Mouse (Mus musculus) neural tube, embryonic 13.5 days (tissue): ENCODE measurements around the gene Brd3. TPM values are rescaled to one million over a fixed set of nuclear protein-coding genes. Genes with fewer than 3 reads are reported as not detected.
A peak's percentile ranks its signal among the peaks of the same experiment; 100 is the strongest.
"Not testable (repeated sequence)": the region's sequence is repeated elsewhere in the genome, so short reads cannot be mapped to it uniquely, and the experiment has no call there.

ENCODE experiments used
- ATAC-seq: fragments of 200-750 bp; cut with Nextera tagmentation; 2 replicates; pipeline ENCODE4 v1.8.0; 2017; ENCODE audit warnings: low read depth, mild to moderate bottlenecking, moderate TSS enrichment, moderate library complexity
- H3K27ac ChIP-seq: fragments of 300-500 bp; sonication (generic); replicated peaks from 2 replicates; pipeline ENCODE4 v1.5.1; 2015; ENCODE audit warnings: moderate library complexity, mild to moderate bottlenecking, inconsistent platforms
- H3K27me3 ChIP-seq: fragments of 300-500 bp; sonication (generic); 2 replicates; pipeline ENCODE4 v1.6.1; 2015; ENCODE audit warnings: mild to moderate bottlenecking, inconsistent platforms
- H3K36me3 ChIP-seq: fragments of 300-500 bp; sonication (generic); 2 replicates; pipeline ENCODE4 v1.6.1; 2015; ENCODE audit warnings: mild to moderate bottlenecking, inconsistent platforms
- H3K4me1 ChIP-seq: fragments of 300-500 bp; sonication (generic); replicated peaks from 2 replicates; pipeline ENCODE4 v1.6.1; 2015; ENCODE audit warnings: inconsistent platforms
- H3K4me2 ChIP-seq: fragments of 300-500 bp; sonication (generic); 2 replicates; pipeline ENCODE4 v1.6.1; 2015; ENCODE audit warnings: inconsistent platforms, mild to moderate bottlenecking, moderate library complexity
- H3K4me3 ChIP-seq: fragments of 300-500 bp; sonication (generic); 2 replicates; pipeline ENCODE4 v1.5.1; 2015; ENCODE audit warnings: mild to moderate bottlenecking, inconsistent platforms
- H3K9ac ChIP-seq: fragments of 300-500 bp; sonication (generic); 2 replicates; pipeline ENCODE4 v1.6.1; 2015; ENCODE audit warnings: moderate library complexity, mild to moderate bottlenecking, inconsistent platforms
- H3K9me3 ChIP-seq: fragments of 300-500 bp; sonication (generic); 2 replicates; pipeline ENCODE4 v1.6.1; 2016; ENCODE audit warnings: inconsistent platforms
- WGBS: fragments of 180-500 bp; shearing (Covaris S2); methylation state at CpG from one replicate; pipeline ENCODE4 v1.1.7; 2015; 5-methylcytosine and 5-hydroxymethylcytosine counted together
- polyA plus RNA-seq: library from polyadenylated mRNA; unstranded; fragments of >200 nt; fragmentation: Nextera tagmentation; extraction: Ambion mirVana; gene quantifications from 2 replicates; pipeline ENCODE4 v1.2.1, GENCODE M21; 2015

Brd3 gene
- 122 and 144 TPM in 2 replicates for polyA plus RNA-seq

- Histone ChIP-seq H3K4me1 (no peaks in the 10 kb centered on the region; the same call in 1 of the 2 replicates), H3K4me3 (no peak within 1 kb of the TSS), H3K36me3 (no peaks in the 10 kb centered on the region), H3K9ac (no peak within 1 kb of the TSS), H3K9me3 (0 out of 2 replicates have a peak, but pooled peaks cover 4% of the 10 kb centered on the region), H3K27ac (no peak within 1 kb of the TSS), H3K4me2 (no peak within 1 kb of the TSS), H3K27me3 (no peaks in the 10 kb centered on the region)
- ATAC-seq, result no peak
- WGBS, result 63% methylated on average over 4 of the region's 4 CpGs
These were observed at the start of gene Brd3 for GRCm38 (mm10) chr2:27507562-27507961. Gene Brd3 (minus strand): TSS chr2:27507662.

GRCm38 (mm10) chr2:27556921-27557320, 49.5 kb upstream of the Brd3 start:
- no peak for ATAC-seq
- no peak overlapping the region for H3K27ac ChIP-seq
- H3K4me3 ChIP-seq, result no peak overlapping the region
- H3K9me3 ChIP-seq, result no peaks in the 10 kb centered on the region
- 87% methylated on average over 6 of the region's 6 CpGs for WGBS
- H3K4me2 ChIP-seq, result no peak overlapping the region
- H3K4me1 ChIP-seq, result no peaks in the 10 kb centered on the region; the same call in 1 of the 2 replicates
- no peak overlapping the region for H3K9ac ChIP-seq
- peaks cover 42% of the 10 kb centered on the region for H3K27me3 ChIP-seq
- no peaks in the 10 kb centered on the region for H3K36me3 ChIP-seq

GRCm38 (mm10) chr2:27554308-27554707, 46.8 kb upstream of the Brd3 start:
- WGBS, result 92% methylated on average over 9 of the region's 9 CpGs
- Histone ChIP-seq H3K9me3 (no peaks in the 10 kb centered on the region), H3K4me3 (no peak overlapping the region), H3K27ac (no peak overlapping the region), H3K4me1 (no peaks in the 10 kb centered on the region), H3K36me3 (no peaks in the 10 kb centered on the region), H3K27me3 (peaks cover 23% of the 10 kb centered on the region), H3K4me2 (no peak overlapping the region), H3K9ac (no peak overlapping the region)
- no peak for ATAC-seq

- no peak for ATAC-seq
- H3K36me3 ChIP-seq, result no peaks in the 10 kb centered on the region
These were observed 45.3 kb upstream of the Brd3 start for GRCm38 (mm10) chr2:27552620-27553287.

GRCm38 (mm10) chr2:27548664-27549369, 41.4 kb upstream of the Brd3 start:
- Histone ChIP-seq H3K27ac (no peak overlapping the region), H3K9ac (no peak overlapping the region), H3K4me1 (no peaks in the 10 kb centered on the region), H3K4me3 (no peak overlapping the region), H3K9me3 (no peaks in the 10 kb centered on the region; the same call in 1 of the 2 replicates), H3K27me3 (no peaks in the 10 kb centered on the region), H3K36me3 (no peaks in the 10 kb centered on the region), H3K4me2 (no peak overlapping the region)
- ATAC-seq, result no peak
- 53% methylated on average over 1 of the region's 1 CpGs for WGBS

More at GRCm38 (mm10) chr2:27552620-27553287, 45.3 kb upstream of the Brd3 start:
- Histone ChIP-seq H3K4me1 (no peaks in the 10 kb centered on the region), H3K27me3 (peaks cover 14% of the 10 kb centered on the region), H3K4me3 (no peak overlapping the region), H3K4me2 (no peak overlapping the region), H3K27ac (no peak overlapping the region), H3K9ac (no peak overlapping the region), H3K9me3 (no peaks in the 10 kb centered on the region)
- WGBS, result 23% methylated on average over 7 of the region's 7 CpGs

GRCm38 (mm10) chr2:27547986-27548385, 40.5 kb upstream of the Brd3 start:
- whole genome bisulfite sequencing, result 95% methylated on average over 2 of the region's 2 CpGs
- no peaks in the 10 kb centered on the region for H3K4me1 ChIP-seq
- H3K27ac ChIP-seq, result no peak overlapping the region
- ATAC-seq, result no peak
- H3K4me2 ChIP-seq, result no peak overlapping the region
- H3K9ac ChIP-seq, result no peak overlapping the region
- no peaks in the 10 kb centered on the region for H3K27me3 ChIP-seq
- H3K36me3 ChIP-seq, result no peaks in the 10 kb centered on the region
- no peak overlapping the region for H3K4me3 ChIP-seq
- H3K9me3 ChIP-seq, result no peaks in the 10 kb centered on the region; the same call in 1 of the 2 replicates

- H3K9ac ChIP-seq, result no peak overlapping the region
- no peak overlapping the region for H3K4me3 ChIP-seq
- H3K27ac ChIP-seq, result no peak overlapping the region
- no peak overlapping the region for H3K4me2 ChIP-seq
- ATAC-seq, result no peak
- 57% methylated on average over 1 of the region's 1 CpGs for WGBS
- no peaks in the 10 kb centered on the region; the same call in 1 of the 2 replicates for H3K9me3 ChIP-seq
- H3K4me1 ChIP-seq, result no peaks in the 10 kb centered on the region
- H3K27me3 ChIP-seq, result no peaks in the 10 kb centered on the region
- H3K36me3 ChIP-seq, result no peaks in the 10 kb centered on the region
These were observed 39.9 kb upstream of the Brd3 start for GRCm38 (mm10) chr2:27547326-27547725.

- H3K36me3 ChIP-seq, H3K9ac ChIP-seq, H3K9me3 ChIP-seq, H3K4me2 ChIP-seq, H3K4me1 ChIP-seq, ATAC-seq, H3K27me3 ChIP-seq, H3K27ac ChIP-seq, H3K4me3 ChIP-seq: not testable (repeated sequence)
- 94% methylated on average over 8 of the region's 8 CpGs for WGBS
These were observed 38.6 kb upstream of the Brd3 start for GRCm38 (mm10) chr2:27546041-27546440.

- H3K36me3 ChIP-seq, H3K4me3 ChIP-seq, H3K9ac ChIP-seq, H3K27ac ChIP-seq, ATAC-seq, H3K4me2 ChIP-seq, H3K9me3 ChIP-seq, H3K27me3 ChIP-seq: not testable (repeated sequence)
- H3K4me1 ChIP-seq, result peaks cover 14% of the 10 kb centered on the region
- WGBS, result 88% methylated on average over 3 of the region's 3 CpGs
These were observed 38.1 kb upstream of the Brd3 start for GRCm38 (mm10) chr2:27545517-27545916.

- 88% methylated on average over 6 of the region's 6 CpGs for WGBS
- H3K4me1 ChIP-seq, result peaks cover 15% of the 10 kb centered on the region
- H3K9ac ChIP-seq, result no peak overlapping the region
- ATAC-seq, result no peak
- no peaks in the 10 kb centered on the region for H3K36me3 ChIP-seq
- H3K4me2 ChIP-seq, result no peak overlapping the region
- H3K9me3 ChIP-seq, result no peaks in the 10 kb centered on the region; the same call in 1 of the 2 replicates
- H3K4me3 ChIP-seq, result no peak overlapping the region
- H3K27me3 ChIP-seq, result no peaks in the 10 kb centered on the region
- no peak overlapping the region for H3K27ac ChIP-seq
These were observed 37.2 kb upstream of the Brd3 start for GRCm38 (mm10) chr2:27544613-27545012.

GRCm38 (mm10) chr2:27541225-27541624, 33.8 kb upstream of the Brd3 start:
- WGBS, result 98% methylated on average over 3 of the region's 3 CpGs

GRCm38 (mm10) chr2:27540515-27540836, 33.0 kb upstream of the Brd3 start:
- Histone ChIP-seq H3K4me3 (peak overlapping the region; percentile 47), H3K36me3 (peaks cover 11% of the 10 kb centered on the region), H3K4me2 (peak overlapping the region; percentile 83), H3K9me3 (no peaks in the 10 kb centered on the region), H3K27me3 (no peaks in the 10 kb centered on the region), H3K4me1 (peaks cover 23% of the 10 kb centered on the region), H3K9ac (peak overlapping the region; percentile 74), H3K27ac (peak overlapping the region; percentile 87)
- 29% methylated on average over 10 of the region's 10 CpGs for WGBS
- ATAC-seq, result 0 out of 2 replicates have a peak, but pooled peaks have one; percentile 0

More at GRCm38 (mm10) chr2:27541225-27541624, 33.8 kb upstream of the Brd3 start:
- Histone ChIP-seq H3K27me3 (no peaks in the 10 kb centered on the region), H3K36me3 (peaks cover 4% of the 10 kb centered on the region), H3K4me2 (peak overlapping the region; percentile 83), H3K27ac (peak overlapping the region; percentile 87), H3K4me3 (peak overlapping the region; percentile 47), H3K9me3 (no peaks in the 10 kb centered on the region), H3K4me1 (peaks cover 23% of the 10 kb centered on the region), H3K9ac (peak overlapping the region; percentile 74)
- no peak for ATAC-seq
